Comparison of ENCODE assay signal across 8 mouse cellular contexts in the genomic region with DNA sequence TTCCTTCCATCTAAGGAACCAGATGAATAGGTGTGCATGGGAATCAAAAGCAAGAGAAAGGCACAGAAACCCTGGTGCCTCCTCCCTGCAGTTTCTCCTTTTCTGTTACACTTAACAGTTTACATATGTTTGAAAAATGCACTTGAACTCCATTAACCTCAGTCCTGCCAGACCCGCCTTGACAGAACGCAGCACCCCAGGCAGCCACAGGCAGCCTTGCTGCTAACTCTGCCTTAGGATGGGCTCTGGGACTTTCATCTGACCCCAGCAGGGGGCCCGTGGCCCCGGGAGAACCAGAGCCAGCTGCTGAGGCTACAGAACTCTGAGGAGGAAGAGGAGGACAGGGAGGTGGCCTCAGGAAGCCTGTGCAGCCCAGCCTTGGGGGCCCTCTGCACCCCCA. TPM values are rescaled to one million over a fixed set of nuclear protein-coding genes. Genes with fewer than 3 reads are reported as not detected.
DNase-seq lines count a peak whose midpoint lies in the region; ATAC-seq lines count a peak whose summit lies in the region.

No protein-coding gene starts in this region.

- no peak for DNase-seq in heart, postnatal 25 days (ENCODE audit: low spot score)
- peak; percentile 29 for DNase-seq in ovary, postnatal 36 days (ENCODE audit: low spot score)
- DNase-seq in ovary, adult 18-20 months (ENCODE audit: low spot score) = no peak
- peak; percentile 53 for DNase-seq in hindlimb bud, embryonic 11.5 days (ENCODE audit: extremely low spot score, low read depth, low spot score)
- no peak for DNase-seq in urinary bladder, postnatal 36 days (ENCODE audit: low spot score in 2 of 2)
- DNase-seq in retina, postnatal 1 day = no peak

- H3K36me3 ChIP-seq in heart, embryonic 13.5 days = peaks cover 13% of the 10 kb centered on the region
- H3K36me3 ChIP-seq in stomach, embryonic 15.5 days = peaks cover 5% of the 10 kb centered on the region; the same call in 1 of the 2 replicates

- no peaks in the 10 kb centered on the region for H3K9me3 ChIP-seq in heart, embryonic 13.5 days
- no peaks in the 10 kb centered on the region for H3K9me3 ChIP-seq in stomach, embryonic 15.5 days

- no peak overlapping the region for H3K4me3 ChIP-seq in heart, embryonic 13.5 days
- H3K4me3 ChIP-seq in stomach, embryonic 15.5 days (replicated peaks) = no peak overlapping the region

- H3K4me1 ChIP-seq in heart, embryonic 13.5 days = peaks cover 97% of the 10 kb centered on the region
- H3K4me1 ChIP-seq in stomach, embryonic 15.5 days = peaks cover 84% of the 10 kb centered on the region

- H3K27me3 ChIP-seq in heart, embryonic 13.5 days (replicated peaks) = no peaks in the 10 kb centered on the region
- H3K27me3 ChIP-seq in stomach, embryonic 15.5 days (replicated peaks) = no peaks in the 10 kb centered on the region

- H3K9ac ChIP-seq in heart, embryonic 13.5 days = peak overlapping the region; percentile 62
- H3K9ac ChIP-seq in stomach, embryonic 15.5 days = no peak overlapping the region

- intact Hi-C loops in heart, postnatal 25 days (cut with DNase I) = no loop called here

- peak overlapping the region; percentile 90 for H3K27ac ChIP-seq in heart, embryonic 13.5 days (replicated peaks)
- peak overlapping the region; percentile 88 for H3K27ac ChIP-seq in stomach, embryonic 15.5 days

- 15% methylated on average over 4 of the region's 4 CpGs for WGBS in heart, embryonic 13.5 days
- 19% methylated on average over 4 of the region's 4 CpGs for WGBS in stomach, embryonic 15.5 days

- H3K4me2 ChIP-seq in heart, embryonic 13.5 days = peak overlapping the region; percentile 24
- peak overlapping the region; percentile 25; the same call in 1 of the 2 replicates for H3K4me2 ChIP-seq in stomach, embryonic 15.5 days

- no peak for ATAC-seq in heart, embryonic 13.5 days (ENCODE audit: extremely low read depth, insufficient number of reproducible peaks, low FRiP score, low TSS enrichment)
- ATAC-seq in stomach, embryonic 15.5 days (ENCODE audit: insufficient read depth, low FRiP score, low read depth) = peak; percentile 45; the same call in 1 of the 2 replicates

RNA-seq across cellular contexts. Expression of a gene that starts 23.7 kb away (rescaled TPM):
- 112 and 124 TPM in 2 replicates for polyA plus RNA-seq in heart, embryonic 13.5 days (2015; fragmentation: Nextera tagmentation; extraction: Ambion mirVana)
- total RNA-seq in heart, postnatal 25 days (2021) = 10 to 100 TPM; 50.9 to 53.9 TPM
- 311 and 348 TPM in 2 replicates for polyA plus RNA-seq in stomach, embryonic 15.5 days (2015; fragmentation: Nextera tagmentation; extraction: Ambion mirVana)

Comparison
In these comparisons a context has a peak if more than half of its experiments do, and no peak if none do; other contexts are left out.
1. DNase-seq: peak in ovary, postnatal 36 days (single experiment) and hindlimb bud, embryonic 11.5 days (single experiment); none in heart, postnatal 25 days (single experiment), ovary, adult 18-20 months (single experiment), urinary bladder, postnatal 36 days (0 of 2) and retina, postnatal 1 day (single experiment).